Mouse (Mus musculus): ENCODE measurements around the gene Lpo. TPM values are rescaled to one million over a fixed set of nuclear protein-coding genes. Genes with fewer than 3 reads are reported as not detected.
A peak's percentile ranks its signal among the peaks of the same experiment; 100 is the strongest.

Gene Lpo
- polyA plus RNA-seq, 1 experiment from 2014 or later, result not detected

- DNase-seq (ENCODE audit: low spot score) (no peak), ATAC-seq (no peak)
- H3K36me3 ChIP-seq (ENCODE audit: insufficient read depth, low read length), result peaks cover 9% of the 10 kb centered on the region; the same call in 1 of the 2 replicates
- no peak overlapping the region for H3K27ac ChIP-seq (ENCODE audit: low read length)
- no peak overlapping the region for H3K4me2 ChIP-seq (replicated peaks; ENCODE audit: low read depth, low read length)
- H3K4me1 ChIP-seq (ENCODE audit: insufficient read depth, low read depth, low read length), result no peaks in the 10 kb centered on the region
- H3K27me3 ChIP-seq (replicated peaks; ENCODE audit: insufficient read depth, low read length), result no peaks in the 10 kb centered on the region
- H3K9me3 ChIP-seq (ENCODE audit: low read length), result no peaks in the 10 kb centered on the region
- H3K4me3 ChIP-seq (ENCODE audit: low read depth, low read length), result no peak overlapping the region
- no peak overlapping the region for H3K9ac ChIP-seq (replicated peaks; ENCODE audit: low read depth)
- no peak for TF ChIP-seq CTCF (IDR thresholded peaks at IDR 0.05)
- no peak for TF ChIP-seq EP300 (IDR thresholded peaks at IDR 0.05)
- WGBS, result 87% methylated on average over 9 of the region's 9 CpGs
These were observed 32.3 kb upstream of the Lpo start for GRCm38 (mm10) chr11:87860426-87860825.

DNA sequence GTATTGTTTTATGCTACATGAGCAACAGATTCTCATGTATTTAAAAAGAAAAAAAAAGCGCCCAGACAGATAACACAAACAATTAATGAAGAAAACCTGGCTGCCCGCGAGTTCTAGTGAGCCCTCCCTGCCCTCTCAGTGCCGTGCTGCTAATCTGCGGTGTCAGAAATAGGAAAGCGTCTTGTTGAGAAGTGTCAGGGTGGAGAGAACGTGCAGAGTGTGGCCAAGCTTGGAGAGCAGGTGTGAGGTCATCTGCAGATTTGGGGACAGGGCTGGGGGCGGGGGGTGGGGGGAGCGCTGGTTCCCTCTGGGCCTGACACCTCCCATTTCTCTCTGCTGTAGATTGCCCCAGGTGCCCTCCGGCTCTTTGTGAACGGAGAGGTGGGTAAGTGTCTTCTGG is 31.2 kb upstream of the Lpo start:
- Histone ChIP-seq H3K27me3 (replicated peaks; ENCODE audit: insufficient read depth, low read length) (no peaks in the 10 kb centered on the region), H3K9me3 (ENCODE audit: low read length) (no peaks in the 10 kb centered on the region), H3K4me2 (replicated peaks; ENCODE audit: low read depth, low read length) (no peak overlapping the region), H3K27ac (ENCODE audit: low read length) (no peak overlapping the region), H3K9ac (replicated peaks; ENCODE audit: low read depth) (no peak overlapping the region), H3K4me3 (ENCODE audit: low read depth, low read length) (no peak overlapping the region), H3K36me3 (ENCODE audit: insufficient read depth, low read length) (peaks cover 9% of the 10 kb centered on the region; the same call in 1 of the 2 replicates), H3K4me1 (ENCODE audit: insufficient read depth, low read depth, low read length) (no peaks in the 10 kb centered on the region)
- WGBS, result 79% methylated on average over 11 of the region's 11 CpGs
- TF ChIP-seq CTCF (IDR thresholded peaks at IDR 0.05), result no peak
- no peak for TF ChIP-seq EP300 (IDR thresholded peaks at IDR 0.05)
- ATAC-seq, result no peak
- no peak for DNase-seq (ENCODE audit: low spot score)

GRCm38 (mm10) chr11:87854550-87854949 is 26.5 kb upstream of the Lpo start:
- H3K36me3 ChIP-seq (ENCODE audit: insufficient read depth, low read length), result peaks cover 9% of the 10 kb centered on the region; the same call in 1 of the 2 replicates
- WGBS, result 85% methylated on average over 7 of the region's 7 CpGs
- H3K27me3 ChIP-seq (replicated peaks; ENCODE audit: insufficient read depth, low read length), result no peaks in the 10 kb centered on the region
- no peak overlapping the region for H3K27ac ChIP-seq (ENCODE audit: low read length)
- no peak overlapping the region for H3K4me3 ChIP-seq (ENCODE audit: low read depth, low read length)
- no peaks in the 10 kb centered on the region for H3K9me3 ChIP-seq (ENCODE audit: low read length)
- TF ChIP-seq EP300 (IDR thresholded peaks at IDR 0.05) (no peak), CTCF (IDR thresholded peaks at IDR 0.05) (no peak)
- DNase-seq (ENCODE audit: low spot score) (no peak), ATAC-seq (no peak)
- H3K9ac ChIP-seq (replicated peaks; ENCODE audit: low read depth), result no peak overlapping the region
- H3K4me1 ChIP-seq (ENCODE audit: insufficient read depth, low read depth, low read length), result 0 out of 2 replicates have a peak, but pooled peaks cover 4% of the 10 kb centered on the region
- H3K4me2 ChIP-seq (replicated peaks; ENCODE audit: low read depth, low read length), result no peak overlapping the region

GRCm38 (mm10) chr11:87853597-87853954 is 25.5 kb upstream of the Lpo start:
- Histone ChIP-seq H3K9me3 (ENCODE audit: low read length) (no peaks in the 10 kb centered on the region), H3K9ac (replicated peaks; ENCODE audit: low read depth) (peak overlapping the region; percentile 30), H3K36me3 (ENCODE audit: insufficient read depth, low read length) (peaks cover 9% of the 10 kb centered on the region; the same call in 1 of the 2 replicates), H3K4me2 (replicated peaks; ENCODE audit: low read depth, low read length) (peak overlapping the region; percentile 70), H3K4me1 (ENCODE audit: insufficient read depth, low read depth, low read length) (0 out of 2 replicates have a peak, but pooled peaks cover 4% of the 10 kb centered on the region), H3K27ac (ENCODE audit: low read length) (no peak overlapping the region), H3K4me3 (ENCODE audit: low read depth, low read length) (peak overlapping the region; percentile 59), H3K27me3 (replicated peaks; ENCODE audit: insufficient read depth, low read length) (no peaks in the 10 kb centered on the region)
- DNase-seq (ENCODE audit: low spot score) (peak; percentile 10), ATAC-seq (peak; percentile 13)
- WGBS, result 32% methylated on average over 8 of the region's 8 CpGs
- TF ChIP-seq EP300 (IDR thresholded peaks at IDR 0.05), result no peak

DNA sequence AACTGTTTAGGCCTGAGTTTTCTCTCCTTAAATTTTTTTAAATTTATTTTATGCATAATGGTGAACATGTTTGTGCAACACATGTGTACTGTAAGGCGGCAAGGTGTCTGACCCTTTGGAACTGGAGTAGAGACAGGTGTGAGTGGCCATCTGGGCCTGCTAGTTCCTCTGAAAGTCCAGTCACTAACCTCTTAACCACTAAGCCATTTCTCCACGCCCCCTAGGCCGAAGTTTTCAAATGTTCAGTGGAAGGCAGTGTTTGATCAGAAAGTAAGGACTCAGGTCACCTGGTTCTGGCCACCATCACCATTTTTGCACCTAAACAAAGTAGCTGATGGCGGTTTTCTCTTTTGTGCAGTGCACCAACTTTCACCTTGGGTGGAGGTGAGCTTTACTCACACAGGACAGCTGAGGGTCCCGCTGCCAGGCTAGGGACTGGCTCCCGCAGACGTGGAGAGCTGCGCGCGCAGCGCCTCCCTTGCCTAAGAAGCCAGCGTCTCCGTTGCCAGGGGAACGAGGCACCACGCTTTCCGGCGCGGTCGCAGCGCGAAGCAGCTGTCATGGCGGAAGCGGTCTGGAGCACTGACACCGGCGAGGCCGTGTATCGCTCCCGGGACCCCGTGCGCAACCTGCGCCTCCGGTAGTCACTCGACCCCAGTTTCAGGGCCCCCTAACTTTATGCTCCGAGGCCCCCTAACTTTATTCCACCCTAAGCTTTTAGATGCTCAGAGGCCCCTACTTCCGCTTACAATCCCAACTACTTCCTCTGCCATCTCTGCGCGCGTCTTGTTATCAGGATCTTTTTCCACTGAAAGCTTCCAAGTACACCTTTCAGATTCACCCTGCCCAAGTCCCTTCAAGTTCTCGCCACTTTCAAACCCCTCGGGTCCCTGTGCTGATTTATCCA is 24.9 kb upstream of the Lpo start, which contains the start of gene Mks1:
Gene Mks1, plus strand, starts transcription at position 526 of the 907 bp plus-strand sequence.
- WGBS, result 4% methylated on average over 32 of the region's 40 CpGs
- TF ChIP-seq CTCF (IDR thresholded peaks at IDR 0.05), result no peak
- TF ChIP-seq EP300 (IDR thresholded peaks at IDR 0.05), result no peak
- H3K27ac ChIP-seq (ENCODE audit: low read length), result no peak within 1 kb of the TSS

DNA sequence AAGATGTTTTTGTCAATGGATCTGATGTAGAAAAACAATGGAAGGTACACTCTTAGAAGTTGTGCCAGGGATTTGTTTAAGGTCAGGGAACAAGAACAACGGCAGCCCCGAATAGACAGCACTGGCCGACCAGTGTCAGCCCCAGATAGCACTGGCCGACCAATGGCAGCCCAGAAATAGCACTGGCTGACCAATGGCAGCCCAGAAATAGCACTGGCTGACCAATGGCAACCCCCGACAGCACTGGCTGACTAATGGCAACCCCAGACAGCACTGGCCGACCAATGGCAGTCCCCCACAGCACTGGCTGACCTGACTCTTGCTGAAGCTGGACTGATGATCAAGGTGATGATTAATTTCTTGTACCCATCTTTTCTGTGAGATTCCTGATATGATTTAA is 19.8 kb upstream of the Lpo start:
- TF ChIP-seq EP300 (IDR thresholded peaks at IDR 0.05) (no peak), CTCF (IDR thresholded peaks at IDR 0.05) (no peak)
- Histone ChIP-seq H3K4me1 (ENCODE audit: insufficient read depth, low read depth, low read length) (no peaks in the 10 kb centered on the region), H3K9me3 (ENCODE audit: low read length) (no peaks in the 10 kb centered on the region), H3K36me3 (ENCODE audit: insufficient read depth, low read length) (no peaks in the 10 kb centered on the region), H3K27me3 (replicated peaks; ENCODE audit: insufficient read depth, low read length) (no peaks in the 10 kb centered on the region), H3K4me2 (replicated peaks; ENCODE audit: low read depth, low read length) (no peak overlapping the region), H3K9ac (replicated peaks; ENCODE audit: low read depth) (no peak overlapping the region), H3K27ac (ENCODE audit: low read length) (no peak overlapping the region), H3K4me3 (ENCODE audit: low read depth, low read length) (no peak overlapping the region)
- 61% methylated on average over 6 of the region's 6 CpGs for WGBS
- ATAC-seq (no peak), DNase-seq (ENCODE audit: low spot score) (no peak)

More for the DNA sequence above, 24.9 kb upstream of the Lpo start, which contains the start of gene Mks1:
- ATAC-seq (peak; percentile 98), DNase-seq (ENCODE audit: low spot score) (peak; percentile 98)
- H3K36me3 ChIP-seq (ENCODE audit: insufficient read depth, low read length), result 0 out of 2 replicates have a peak, but pooled peaks cover 3% of the 10 kb centered on the region
- no peaks in the 10 kb centered on the region for H3K27me3 ChIP-seq (replicated peaks; ENCODE audit: insufficient read depth, low read length)
- H3K9ac ChIP-seq (replicated peaks; ENCODE audit: low read depth), result peak within 1 kb of the TSS; percentile 30
- peak within 1 kb of the TSS; percentile 70 for H3K4me2 ChIP-seq (replicated peaks; ENCODE audit: low read depth, low read length)
- H3K4me1 ChIP-seq (ENCODE audit: insufficient read depth, low read depth, low read length), result 0 out of 2 replicates have a peak, but pooled peaks cover 4% of the 10 kb centered on the region
- no peaks in the 10 kb centered on the region for H3K9me3 ChIP-seq (ENCODE audit: low read length)
- H3K4me3 ChIP-seq (ENCODE audit: low read depth, low read length), result peak within 1 kb of the TSS; percentile 59
